ENCODE assay signal across 11 mouse cellular contexts in the genomic region with DNA sequence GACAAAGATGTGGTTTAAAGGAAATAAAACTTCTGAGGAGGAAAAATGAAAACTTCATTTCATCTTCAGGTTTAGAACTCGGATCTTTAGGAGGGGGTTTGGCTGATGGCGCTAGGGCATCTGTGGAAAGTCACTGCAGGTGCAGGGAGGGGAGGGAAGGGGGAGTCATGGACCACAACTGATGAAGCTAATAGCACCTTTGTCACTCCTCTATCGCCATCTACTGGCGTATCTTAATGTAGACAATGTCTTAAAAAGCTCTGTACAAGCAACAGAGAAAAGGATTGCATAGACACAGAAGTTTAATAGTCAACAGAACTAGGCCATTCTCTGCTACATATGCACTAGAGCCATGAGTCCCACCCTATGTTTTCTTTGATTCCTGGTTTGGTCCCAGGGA. TPM values are rescaled to one million over a fixed set of nuclear protein-coding genes. Genes with fewer than 3 reads are reported as not detected.
DNase-seq lines count a peak whose midpoint lies in the region; ATAC-seq and TF ChIP-seq lines count a peak whose summit lies in the region.
"Had no signal": no experiment of that assay in that cellular context is flagged by ENCODE, and none has a peak within 500 bp of the region (broad histone marks: within the 10 kb centered on the region; RNA-seq: fewer than 3 reads in every experiment).

No protein-coding gene starts in this region.

- peak; percentile 57 for DNase-seq in embryonic facial prominence, embryonic 11.5 days (ENCODE audit: low spot score)
- no peak for DNase-seq in embryonic facial prominence, embryonic 10.5 days (ENCODE audit: low spot score)
- DNase-seq in liver, postnatal 0 days: no peak
- no peak for DNase-seq in liver
- DNase-seq in forelimb bud, embryonic 11.5 days (ENCODE audit: low read depth, low spot score): peak; percentile 40
- peak; percentile 74 for DNase-seq in retina, embryonic 14.5 days (ENCODE audit: low spot score)
- DNase-seq in kidney, adult 18-20 months: no peak
- DNase-seq in urinary bladder, postnatal 4 days (ENCODE audit: low spot score in 2 of 2): no peak
- DNase-seq: B cell, adult 2 months had no signal

- ATAC-seq in embryonic facial prominence, embryonic 11.5 days (replicated peaks; ENCODE audit: insufficient number of reproducible peaks, low FRiP score, low TSS enrichment, low read depth): no peak
- ATAC-seq in liver, postnatal 0 days: no peak

- no peaks in the 10 kb centered on the region for H3K36me3 ChIP-seq in embryonic facial prominence, embryonic 11.5 days (replicated peaks; ENCODE audit: control insufficient read depth, insufficient read depth, low read depth, low read length)
- H3K36me3 ChIP-seq in embryonic facial prominence, embryonic 10.5 days (replicated peaks): no peaks in the 10 kb centered on the region
- no peaks in the 10 kb centered on the region for H3K36me3 ChIP-seq in liver, postnatal 0 days (replicated peaks; ENCODE audit: insufficient read depth, low read length)

- no peaks in the 10 kb centered on the region for H3K4me1 ChIP-seq in embryonic facial prominence, embryonic 11.5 days (ENCODE audit: control insufficient read depth, insufficient read depth, low read length)
- no peaks in the 10 kb centered on the region for H3K4me1 ChIP-seq in embryonic facial prominence, embryonic 10.5 days
- H3K4me1 ChIP-seq in liver, postnatal 0 days (ENCODE audit: insufficient read depth): no peaks in the 10 kb centered on the region

- no peak overlapping the region for H3K27ac ChIP-seq in embryonic facial prominence, embryonic 11.5 days (replicated peaks; ENCODE audit: low read depth, low read length)
- H3K27ac ChIP-seq in embryonic facial prominence, embryonic 10.5 days (replicated peaks): no peak overlapping the region
- H3K27ac ChIP-seq in liver, postnatal 0 days (ENCODE audit: low read depth): no peak overlapping the region

- TF ChIP-seq EP300 in liver, postnatal 0 days (IDR thresholded peaks at IDR 0.05; ENCODE audit: low read depth): no peak

- no peaks in the 10 kb centered on the region for H3K9me3 ChIP-seq in embryonic facial prominence, embryonic 11.5 days (replicated peaks; ENCODE audit: control insufficient read depth, low read length)
- H3K9me3 ChIP-seq in embryonic facial prominence, embryonic 10.5 days: no peaks in the 10 kb centered on the region
- H3K9me3 ChIP-seq in liver, postnatal 0 days (ENCODE audit: low read length): no peaks in the 10 kb centered on the region
- H3K9me3 ChIP-seq: megakaryocyte, embryonic 14.5 days had no signal

- no peak overlapping the region for H3K4me2 ChIP-seq in embryonic facial prominence, embryonic 11.5 days (ENCODE audit: low read depth, low read length)
- H3K4me2 ChIP-seq in liver, postnatal 0 days (ENCODE audit: low read depth, low read length): no peak overlapping the region

- no peak overlapping the region for H3K9ac ChIP-seq in embryonic facial prominence, embryonic 11.5 days (replicated peaks; ENCODE audit: low read length)
- H3K9ac ChIP-seq in liver, postnatal 0 days (replicated peaks): no peak overlapping the region

- 30% methylated on average over 4 of the region's 4 CpGs for WGBS in embryonic facial prominence, embryonic 11.5 days
- 32% methylated on average over 4 of the region's 4 CpGs for WGBS in embryonic facial prominence, embryonic 10.5 days
- 26% methylated on average over 4 of the region's 4 CpGs for WGBS in liver, postnatal 0 days (ENCODE audit: insufficient replicate concordance)

- no peaks in the 10 kb centered on the region for H3K27me3 ChIP-seq in embryonic facial prominence, embryonic 11.5 days (ENCODE audit: control insufficient read depth, insufficient read depth, low read length)
- H3K27me3 ChIP-seq in embryonic facial prominence, embryonic 10.5 days (replicated peaks; ENCODE audit: low read depth, poor library complexity, severe bottlenecking): no peaks in the 10 kb centered on the region
- H3K27me3 ChIP-seq in liver, postnatal 0 days (ENCODE audit: insufficient read depth, low read length): no peaks in the 10 kb centered on the region
- H3K27me3 ChIP-seq: megakaryocyte, embryonic 14.5 days had no signal

- TF ChIP-seq CTCF in liver, postnatal 0 days (IDR thresholded peaks at IDR 0.05; ENCODE audit: low read depth): peak; percentile 35

- H3K4me3 ChIP-seq in embryonic facial prominence, embryonic 11.5 days (ENCODE audit: low read depth, low read length): no peak overlapping the region
- no peak overlapping the region for H3K4me3 ChIP-seq in embryonic facial prominence, embryonic 10.5 days
- no peak overlapping the region for H3K4me3 ChIP-seq in liver, postnatal 0 days (ENCODE audit: low read depth, low read length)
- H3K4me3 ChIP-seq: megakaryocyte, embryonic 14.5 days had no signal

RNA-seq across cellular contexts. Expression of gene Lce3a, which starts 22.4 kb away (rescaled TPM):
- polyA plus RNA-seq in embryonic facial prominence, embryonic 11.5 days (2014; fragmentation: Nextera tagmentation; extraction: Ambion mirVana): not detected in 2 replicates
- not detected in 2 replicates for polyA plus RNA-seq in embryonic facial prominence, embryonic 10.5 days (2016; fragmentation: Nextera tagmentation; extraction: Ambion mirVana)
- polyA plus RNA-seq in liver, postnatal 0 days (2015; fragmentation: Nextera tagmentation; extraction: Ambion mirVana): not detected in 2 replicates
- polyA plus RNA-seq: intestine, embryonic 14.5 days had no signal

RNA-seq across cellular contexts. Expression of gene Lce3b, which starts 29.1 kb away (rescaled TPM):
- not detected in 2 replicates for polyA plus RNA-seq in embryonic facial prominence, embryonic 11.5 days (2014; fragmentation: Nextera tagmentation; extraction: Ambion mirVana)
- polyA plus RNA-seq in embryonic facial prominence, embryonic 10.5 days (2016; fragmentation: Nextera tagmentation; extraction: Ambion mirVana): not detected in 2 replicates
- polyA plus RNA-seq in liver, postnatal 0 days (2015; fragmentation: Nextera tagmentation; extraction: Ambion mirVana): not detected in 2 replicates
- polyA plus RNA-seq: intestine, embryonic 14.5 days had no signal

RNA-seq across cellular contexts. Expression of gene 2310050C09Rik, which starts 33.6 kb away (rescaled TPM):
- polyA plus RNA-seq in embryonic facial prominence, embryonic 11.5 days (2014; fragmentation: Nextera tagmentation; extraction: Ambion mirVana): not detected in 2 replicates
- polyA plus RNA-seq in embryonic facial prominence, embryonic 10.5 days (2016; fragmentation: Nextera tagmentation; extraction: Ambion mirVana): not detected in 2 replicates
- polyA plus RNA-seq in liver, postnatal 0 days (2015; fragmentation: Nextera tagmentation; extraction: Ambion mirVana): not detected in 2 replicates
- polyA plus RNA-seq: intestine, embryonic 14.5 days had no signal

RNA-seq across cellular contexts. Expression of gene Lce3c, which starts 40.6 kb away (rescaled TPM):
- polyA plus RNA-seq in embryonic facial prominence, embryonic 11.5 days (2014; fragmentation: Nextera tagmentation; extraction: Ambion mirVana): not detected in 2 replicates
- polyA plus RNA-seq in embryonic facial prominence, embryonic 10.5 days (2016; fragmentation: Nextera tagmentation; extraction: Ambion mirVana): not detected in 2 replicates
- polyA plus RNA-seq in liver, postnatal 0 days (2015; fragmentation: Nextera tagmentation; extraction: Ambion mirVana): not detected in 2 replicates
- polyA plus RNA-seq: intestine, embryonic 14.5 days had no signal

RNA-seq across cellular contexts. Expression of gene Lce1l, which starts 52.6 kb away (rescaled TPM):
- not detected in 2 replicates for polyA plus RNA-seq in embryonic facial prominence, embryonic 11.5 days (2014; fragmentation: Nextera tagmentation; extraction: Ambion mirVana)
- polyA plus RNA-seq in embryonic facial prominence, embryonic 10.5 days (2016; fragmentation: Nextera tagmentation; extraction: Ambion mirVana): not detected in 2 replicates
- not detected in 2 replicates for polyA plus RNA-seq in liver, postnatal 0 days (2015; fragmentation: Nextera tagmentation; extraction: Ambion mirVana)
- polyA plus RNA-seq: intestine, embryonic 14.5 days had no signal

Comparison
In these comparisons a context has a peak if more than half of its experiments do, and no peak if none do; other contexts are left out.
1. DNase-seq: peak in embryonic facial prominence, embryonic 11.5 days (single experiment), forelimb bud, embryonic 11.5 days (single experiment) and retina, embryonic 14.5 days (single experiment); none in embryonic facial prominence, embryonic 10.5 days (single experiment), liver, postnatal 0 days (single experiment), liver (single experiment), kidney, adult 18-20 months (single experiment) and urinary bladder, postnatal 4 days (0 of 2).